Mouse (Mus musculus): ENCODE results near the gene Usp17le.
"Not testable (repeated sequence)": the region's sequence is repeated elsewhere in the genome, so short reads cannot be mapped to it uniquely, and the experiment has no call there.

Gene Usp17le

GRCm38 (mm10) chr7:104777370-104777769, at the start of gene Usp17le:
Usp17le (minus strand) TSS chr7:104777470.
- H3K36me3 ChIP-seq (ENCODE audit: control insufficient read depth, insufficient read depth, low read length, poor library complexity, severe bottlenecking); H3K27me3 ChIP-seq (ENCODE audit: control insufficient read depth, insufficient read depth, low read length, poor library complexity, severe bottlenecking); DNase-seq (ENCODE audit: low read depth, low spot score): not testable (repeated sequence)

GRCm38 (mm10) chr7:104810335-104810734, 33.1 kb upstream of the Usp17le start:
- not testable (repeated sequence) for DNase-seq (ENCODE audit: low read depth, low spot score); H3K27me3 ChIP-seq (ENCODE audit: control insufficient read depth, insufficient read depth, low read length, poor library complexity, severe bottlenecking)

GRCm38 (mm10) chr7:104790796-104791195, 13.5 kb upstream of the Usp17le start:
- no peak for DNase-seq (ENCODE audit: low read depth, low spot score)
- Histone ChIP-seq H3K36me3 (ENCODE audit: control insufficient read depth, insufficient read depth, low read length, poor library complexity, severe bottlenecking) (no peaks in the 10 kb centered on the region), H3K27me3 (ENCODE audit: control insufficient read depth, insufficient read depth, low read length, poor library complexity, severe bottlenecking) (no peaks in the 10 kb centered on the region)

More at GRCm38 (mm10) chr7:104810335-104810734, 33.1 kb upstream of the Usp17le start:
- not testable (repeated sequence) for H3K36me3 ChIP-seq (ENCODE audit: control insufficient read depth, insufficient read depth, low read length, poor library complexity, severe bottlenecking)

Data from splenic B cell, adult 2 months (primary cell).